Mouse (Mus musculus) limb, embryonic 12.5 days (tissue): ENCODE data around the gene Prox2. TPM values are rescaled to one million over a fixed set of nuclear protein-coding genes. Genes with fewer than 3 reads are reported as not detected.
A peak's percentile ranks its signal among the peaks of the same experiment; 100 is the strongest.
"Not testable (repeated sequence)": the region's sequence is repeated elsewhere in the genome, so short reads cannot be mapped to it uniquely, and the experiment has no call there.

Experiments used
- ATAC-seq: fragments of 200-750 bp; cut with Nextera tagmentation; 2 replicates; pipeline ENCODE4 v1.8.0; 2017; ENCODE audit warnings: low read depth, moderate TSS enrichment; ENCODE audit not compliant: insufficient number of reproducible peaks, insufficient read depth, low FRiP score, low TSS enrichment
- H3K27ac ChIP-seq: fragments of 300-500 bp; sonication (generic); 2 replicates; pipeline ENCODE4 v1.5.1; 2016; ENCODE audit warnings: mild to moderate bottlenecking, moderate library complexity
- H3K27me3 ChIP-seq: fragments of 300-500 bp; sonication (generic); 2 replicates; pipeline ENCODE4 v1.6.1; 2016; ENCODE audit warnings: mild to moderate bottlenecking, moderate library complexity
- H3K36me3 ChIP-seq: fragments of 300-500 bp; sonication (generic); 2 replicates; pipeline ENCODE4 v1.6.1; 2016; ENCODE audit warnings: mild to moderate bottlenecking, moderate library complexity
- H3K4me1 ChIP-seq: fragments of 300-500 bp; sonication (generic); replicated peaks from 2 replicates; pipeline ENCODE4 v1.6.1; 2016
- H3K4me2 ChIP-seq: fragments of 300-500 bp; sonication (generic); 2 replicates; pipeline ENCODE4 v1.6.1; 2016; ENCODE audit warnings: mild to moderate bottlenecking, moderate library complexity
- H3K4me3 ChIP-seq: fragments of 300-500 bp; sonication (generic); replicated peaks from 2 replicates; pipeline ENCODE4 v1.5.1; 2016; ENCODE audit warnings: mild to moderate bottlenecking
- H3K9ac ChIP-seq: fragments of 300-500 bp; sonication (generic); replicated peaks from 2 replicates; pipeline ENCODE4 v1.6.1; 2016; ENCODE audit warnings: mild to moderate bottlenecking, moderate library complexity
- H3K9me3 ChIP-seq: fragments of 300-500 bp; sonication (generic); 2 replicates; pipeline ENCODE4 v1.6.1; 2016; ENCODE audit warnings: mild to moderate bottlenecking, moderate library complexity
- WGBS: fragments of 180-500 bp; shearing (Covaris S2); methylation state at CpG from one replicate; pipeline ENCODE4 v1.1.7; 2016; 5-methylcytosine and 5-hydroxymethylcytosine counted together
- polyA plus RNA-seq: library from polyadenylated mRNA; unstranded; fragments of >200 nt; fragmentation: Nextera tagmentation; extraction: Ambion mirVana; gene quantifications from 2 replicates; pipeline ENCODE4 v1.2.1, GENCODE M21; 2016

Prox2 gene
- polyA plus RNA-seq, 1 experiment from 2014 or later = 4.2 TPM

- H3K27ac ChIP-seq = 0 out of 2 replicates have a peak overlapping the region, but pooled peaks have one; percentile 25
Measured at GRCm38 (mm10) chr12:85145630-85146029, 35.1 kb upstream of the Prox2 start.

DNA sequence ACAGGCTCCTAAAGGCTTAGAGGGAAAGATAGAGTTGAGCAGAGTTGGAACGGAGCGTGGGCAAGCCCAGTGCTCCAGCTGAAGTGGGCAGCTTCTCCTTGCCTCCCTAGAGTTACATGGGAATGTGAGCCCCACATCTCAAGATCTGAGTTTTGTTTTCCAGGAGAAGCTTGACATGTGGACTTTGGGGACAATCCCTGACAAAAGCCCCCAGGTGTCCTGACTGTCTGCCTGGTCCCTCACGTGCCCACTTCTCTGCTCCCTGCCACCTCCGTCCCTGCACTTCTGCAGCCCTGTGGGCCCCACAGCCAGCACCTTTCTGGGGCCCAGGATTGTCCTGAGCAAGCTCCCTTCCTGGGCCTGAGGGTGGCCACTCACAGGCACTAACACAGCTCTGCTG, 34.3 kb upstream of the Prox2 start:
- Histone ChIP-seq H3K9me3 (no peaks in the 10 kb centered on the region), H3K4me3 (no peak overlapping the region), H3K27me3 (peaks cover 29% of the 10 kb centered on the region), H3K27ac (no peak overlapping the region), H3K4me2 (no peak overlapping the region), H3K9ac (no peak overlapping the region), H3K36me3 (no peaks in the 10 kb centered on the region), H3K4me1 (peaks cover 12% of the 10 kb centered on the region)
- 92% methylated on average over 4 of the region's 4 CpGs for WGBS
- ATAC-seq = no peak

More at GRCm38 (mm10) chr12:85145630-85146029, 35.1 kb upstream of the Prox2 start:
- Histone ChIP-seq H3K9me3 (no peaks in the 10 kb centered on the region), H3K4me2 (no peak overlapping the region), H3K9ac (no peak overlapping the region), H3K36me3 (no peaks in the 10 kb centered on the region), H3K4me3 (no peak overlapping the region), H3K4me1 (peaks cover 14% of the 10 kb centered on the region), H3K27me3 (peaks cover 30% of the 10 kb centered on the region)
- ATAC-seq = no peak
- 60% methylated on average over 9 of the region's 9 CpGs for WGBS

- H3K27ac ChIP-seq, H3K36me3 ChIP-seq, H3K9me3 ChIP-seq, H3K4me3 ChIP-seq, H3K4me2 ChIP-seq, H3K9ac ChIP-seq, ATAC-seq: not testable (repeated sequence)
- peaks cover 12% of the 10 kb centered on the region for H3K4me1 ChIP-seq
- peaks cover 30% of the 10 kb centered on the region for H3K27me3 ChIP-seq
- 55% methylated on average over 2 of the region's 2 CpGs for WGBS
Measured at GRCm38 (mm10) chr12:85144276-85144675, 33.7 kb upstream of the Prox2 start.

- Histone ChIP-seq H3K36me3 (no peaks in the 10 kb centered on the region), H3K9ac (no peak overlapping the region), H3K9me3 (no peaks in the 10 kb centered on the region), H3K27me3 (peaks cover 31% of the 10 kb centered on the region), H3K4me1 (peaks cover 12% of the 10 kb centered on the region), H3K4me3 (no peak overlapping the region), H3K27ac (no peak overlapping the region; the same call in 1 of the 2 replicates), H3K4me2 (no peak overlapping the region)
- WGBS = 16% methylated on average over 4 of the region's 4 CpGs
- no peak for ATAC-seq
Measured at GRCm38 (mm10) chr12:85142803-85143202, 32.2 kb upstream of the Prox2 start.

DNA sequence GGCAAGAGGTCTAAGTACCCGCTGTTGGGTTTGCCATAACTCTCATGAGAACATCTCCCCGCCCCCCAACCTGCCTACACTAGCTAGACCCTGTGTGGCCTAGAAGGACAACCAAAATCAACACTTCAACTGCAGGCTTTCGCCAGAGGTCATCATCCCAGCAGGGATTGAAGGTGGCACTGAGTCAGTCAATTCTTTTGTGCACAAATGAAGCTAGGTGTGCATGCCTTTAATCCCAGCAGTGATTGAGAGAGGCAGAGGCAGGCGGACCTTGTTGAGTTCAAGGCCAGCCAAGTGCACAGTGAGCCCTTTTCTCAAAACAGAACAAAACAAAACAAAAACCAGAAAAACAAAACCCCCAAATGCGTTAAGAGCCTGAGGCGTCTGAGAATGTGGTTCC, 30.5 kb upstream of the Prox2 start:
- H3K27me3 ChIP-seq = peaks cover 26% of the 10 kb centered on the region
- WGBS = 82% methylated on average over 6 of the region's 6 CpGs
- no peak for ATAC-seq

GRCm38 (mm10) chr12:85140036-85140701, 29.6 kb upstream of the Prox2 start:
- Histone ChIP-seq H3K4me3 (no peak overlapping the region), H3K27ac (no peak overlapping the region), H3K9me3 (no peaks in the 10 kb centered on the region), H3K9ac (no peak overlapping the region; the same call in 1 of the 2 replicates), H3K27me3 (peaks cover 26% of the 10 kb centered on the region), H3K36me3 (peaks cover 8% of the 10 kb centered on the region), H3K4me1 (0 out of 2 replicates have a peak, but pooled peaks cover 6% of the 10 kb centered on the region), H3K4me2 (0 out of 2 replicates have a peak overlapping the region, but pooled peaks have one; percentile 9)
- no peak for ATAC-seq
- WGBS = 48% methylated on average over 18 of the region's 18 CpGs

More for the DNA sequence above, 30.5 kb upstream of the Prox2 start:
- Histone ChIP-seq H3K4me3 (no peak overlapping the region), H3K36me3 (no peaks in the 10 kb centered on the region), H3K9ac (no peak overlapping the region), H3K9me3 (no peaks in the 10 kb centered on the region), H3K4me1 (peaks cover 7% of the 10 kb centered on the region), H3K27ac (no peak overlapping the region), H3K4me2 (no peak overlapping the region)

GRCm38 (mm10) chr12:85136627-85137026, 26.1 kb upstream of the Prox2 start:
- Histone ChIP-seq H3K4me1 (0 out of 2 replicates have a peak, but pooled peaks cover 6% of the 10 kb centered on the region), H3K27me3 (peaks cover 24% of the 10 kb centered on the region), H3K27ac (no peak overlapping the region), H3K4me2 (no peak overlapping the region), H3K36me3 (peaks cover 39% of the 10 kb centered on the region), H3K9me3 (no peaks in the 10 kb centered on the region), H3K9ac (no peak overlapping the region), H3K4me3 (no peak overlapping the region)
- 83% methylated on average over 4 of the region's 4 CpGs for WGBS
- ATAC-seq = no peak

DNA sequence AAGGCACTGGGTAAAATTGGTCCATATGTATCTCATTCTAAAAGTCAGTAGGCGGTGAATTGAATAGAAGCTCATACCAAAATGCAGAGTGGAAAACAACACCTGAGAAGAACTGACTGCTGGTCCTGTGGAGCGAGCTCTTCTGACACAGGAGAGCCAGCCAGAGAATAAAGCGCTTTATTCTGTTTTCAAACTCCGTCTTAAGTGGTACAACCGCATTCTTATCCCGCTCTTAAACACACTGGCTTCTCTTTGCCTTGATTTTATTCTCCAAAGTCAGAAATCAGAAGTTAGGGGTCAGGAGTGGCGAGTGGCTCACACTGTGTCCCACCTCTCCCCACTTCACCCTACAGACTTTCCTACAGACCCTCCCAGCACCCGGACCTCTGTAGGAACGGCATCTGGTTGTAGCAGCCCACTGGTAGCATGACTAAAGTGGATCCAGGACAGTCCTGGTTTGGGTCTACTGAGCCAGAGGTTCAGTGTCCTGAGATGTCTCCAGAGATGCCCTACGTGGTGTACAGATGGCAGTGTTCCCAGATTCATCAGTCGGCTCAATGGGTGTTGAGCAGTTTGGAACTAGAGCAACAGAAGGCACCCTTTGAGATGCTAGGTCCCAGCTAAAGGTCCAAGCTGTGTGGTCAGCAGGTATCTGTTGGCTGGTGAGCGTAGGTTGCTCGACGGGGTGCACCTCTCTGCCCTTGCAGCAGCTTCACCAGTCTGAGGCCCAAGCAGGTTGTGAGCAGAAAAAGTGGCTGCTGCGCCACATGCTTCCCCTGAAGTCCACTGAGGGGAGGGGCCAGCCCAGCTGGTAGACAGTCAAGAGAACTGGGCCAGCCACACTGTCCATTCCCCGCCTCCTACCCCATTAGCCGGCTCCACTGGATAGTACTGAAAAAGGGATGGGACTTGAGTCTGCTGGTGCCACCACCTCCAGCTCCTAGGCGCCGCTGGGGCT, 25.2 kb upstream of the Prox2 start:
- Histone ChIP-seq H3K27me3 (peaks cover 21% of the 10 kb centered on the region), H3K27ac (peak overlapping the region; percentile 23; the same call in 1 of the 2 replicates), H3K9me3 (no peaks in the 10 kb centered on the region), H3K4me2 (no peak overlapping the region), H3K4me1 (0 out of 2 replicates have a peak, but pooled peaks cover 6% of the 10 kb centered on the region), H3K36me3 (peaks cover 47% of the 10 kb centered on the region), H3K9ac (no peak overlapping the region), H3K4me3 (no peak overlapping the region)
- 80% methylated on average over 19 of the region's 19 CpGs for WGBS
- no peak for ATAC-seq

DNA sequence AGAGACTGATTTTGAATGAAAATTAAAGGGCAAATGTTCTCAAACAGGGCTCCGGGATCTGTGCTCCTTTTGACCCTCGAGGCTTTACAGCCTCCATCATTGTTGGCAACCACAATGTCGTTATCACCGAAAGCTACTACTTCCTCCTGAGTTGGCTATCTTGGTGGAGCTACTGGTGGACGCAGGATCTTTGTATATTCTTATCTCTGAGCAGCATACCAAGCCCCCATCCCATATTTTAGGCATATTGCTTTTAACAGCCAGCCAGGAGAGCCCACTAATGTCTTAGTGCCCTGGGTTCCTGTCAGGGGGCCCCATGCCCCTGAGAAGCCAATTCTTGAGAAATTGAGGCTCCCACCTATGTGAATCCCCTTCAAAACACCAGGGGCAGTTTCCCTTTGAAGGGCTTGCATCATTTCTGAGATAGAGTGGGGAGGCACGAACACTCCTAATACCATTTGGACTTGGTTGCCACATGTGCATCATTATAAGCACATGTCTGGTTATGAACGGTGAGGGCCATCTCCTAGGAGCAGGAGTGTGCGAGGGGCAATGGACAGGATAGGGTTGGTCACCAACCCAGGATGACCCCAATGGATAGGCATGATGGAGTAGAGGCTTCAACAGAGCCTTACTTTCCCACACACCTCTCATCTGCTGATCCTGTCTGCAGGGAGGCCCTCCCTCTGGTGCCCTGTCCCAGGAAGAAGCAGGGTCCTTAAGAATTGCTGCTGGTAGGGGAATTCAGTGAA, 23.7 kb upstream of the Prox2 start:
- Histone ChIP-seq H3K9ac (no peak overlapping the region), H3K27ac (no peak overlapping the region), H3K4me2 (no peak overlapping the region), H3K36me3 (peaks cover 63% of the 10 kb centered on the region), H3K9me3 (no peaks in the 10 kb centered on the region), H3K27me3 (peaks cover 6% of the 10 kb centered on the region; the same call in 1 of the 2 replicates), H3K4me3 (no peak overlapping the region), H3K4me1 (0 out of 2 replicates have a peak, but pooled peaks cover 6% of the 10 kb centered on the region)
- ATAC-seq = no peak
- 86% methylated on average over 8 of the region's 8 CpGs for WGBS

- Histone ChIP-seq H3K9me3 (no peaks in the 10 kb centered on the region), H3K27me3 (no peaks in the 10 kb centered on the region), H3K4me1 (0 out of 2 replicates have a peak, but pooled peaks cover 5% of the 10 kb centered on the region), H3K4me3 (no peak overlapping the region), H3K27ac (no peak overlapping the region), H3K4me2 (no peak overlapping the region), H3K36me3 (peaks cover 86% of the 10 kb centered on the region), H3K9ac (no peak overlapping the region)
- ATAC-seq = no peak
- WGBS = 95% methylated on average over 6 of the region's 6 CpGs
Measured at GRCm38 (mm10) chr12:85131361-85131760, 20.8 kb upstream of the Prox2 start.
